ENCODE assay signal across 10 mouse cellular contexts in the genomic region with DNA sequence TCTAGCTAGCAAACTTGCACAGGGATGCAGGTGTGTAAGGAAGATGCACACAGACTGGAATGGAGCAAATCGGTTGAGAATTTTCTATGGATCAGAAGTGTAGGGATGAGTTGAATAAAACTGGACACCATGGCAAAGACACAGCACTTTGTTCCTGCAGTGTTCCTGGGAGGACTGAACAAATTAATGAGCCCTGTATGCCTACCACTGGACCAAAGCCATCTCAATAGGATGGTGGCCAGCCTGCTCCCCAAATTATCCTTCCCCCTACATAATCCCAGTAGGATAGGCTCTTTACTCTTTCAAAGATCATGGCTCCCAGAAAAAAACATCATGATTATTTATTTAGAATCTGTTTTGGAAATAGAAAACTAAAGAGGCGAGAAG.
DNase-seq lines count a peak whose midpoint lies in the region; ATAC-seq and TF ChIP-seq lines count a peak whose summit lies in the region.
"Had no signal": no experiment of that assay in that cellular context is flagged by ENCODE, and none has a peak within 500 bp of the region (broad histone marks: within the 10 kb centered on the region; RNA-seq: fewer than 3 reads in every experiment).

No protein-coding gene starts in this region.

- no peaks in the 10 kb centered on the region for H3K9me3 ChIP-seq in forebrain, embryonic 13.5 days (replicated peaks)
- no peaks in the 10 kb centered on the region for H3K9me3 ChIP-seq in neural tube, embryonic 14.5 days (ENCODE audit: control insufficient read depth, low read length)

- ATAC-seq in forebrain, embryonic 13.5 days: peak; percentile 52
- peak; percentile 38; the same call in 1 of the 2 replicates for ATAC-seq in neural tube, embryonic 14.5 days (ENCODE audit: low read depth)

- H3K4me3 ChIP-seq in layer of hippocampus, adult 2 months: no peak overlapping the region
- H3K4me3 ChIP-seq in forebrain, embryonic 13.5 days: no peak overlapping the region
- H3K4me3 ChIP-seq in neural tube, embryonic 14.5 days (ENCODE audit: low read depth, low read length): no peak overlapping the region

- H3K27me3 ChIP-seq in forebrain, embryonic 13.5 days: no peaks in the 10 kb centered on the region
- H3K27me3 ChIP-seq in neural tube, embryonic 14.5 days (ENCODE audit: control insufficient read depth, insufficient read depth, low read length): no peaks in the 10 kb centered on the region

- H3K4me2 ChIP-seq in forebrain, embryonic 13.5 days: peak overlapping the region; percentile 34
- no peak overlapping the region for H3K4me2 ChIP-seq in neural tube, embryonic 14.5 days (ENCODE audit: low read depth, low read length)

- no peak for TF ChIP-seq CTCF in layer of hippocampus, adult 2 months (conservative IDR thresholded peaks at IDR 0.05)

- no peaks in the 10 kb centered on the region for H3K36me3 ChIP-seq in forebrain, embryonic 13.5 days (ENCODE audit: poor library complexity, severe bottlenecking)
- H3K36me3 ChIP-seq in neural tube, embryonic 14.5 days (ENCODE audit: control insufficient read depth, insufficient read depth, low read length): no peaks in the 10 kb centered on the region

- WGBS in forebrain, embryonic 13.5 days: 40% methylated on average over 2 of the region's 2 CpGs
- 67% methylated on average over 2 of the region's 2 CpGs for WGBS in neural tube, embryonic 14.5 days

- H3K9ac ChIP-seq in forebrain, embryonic 13.5 days: no peak overlapping the region
- H3K9ac ChIP-seq in neural tube, embryonic 14.5 days (replicated peaks; ENCODE audit: low read depth, low read length): no peak overlapping the region
- H3K9ac ChIP-seq: liver, embryonic 14.5 days had no signal

- peak overlapping the region; percentile 62; the same call in 1 of the 2 replicates for H3K27ac ChIP-seq in layer of hippocampus, adult 2 months
- H3K27ac ChIP-seq in forebrain, embryonic 13.5 days: peak overlapping the region; percentile 87
- peak overlapping the region; percentile 58; the same call in 1 of the 2 replicates for H3K27ac ChIP-seq in neural tube, embryonic 14.5 days (ENCODE audit: low read depth, low read length)
- H3K27ac ChIP-seq: liver, embryonic 14.5 days had no signal

- DNase-seq in layer of hippocampus, adult 2 months (ENCODE audit: low spot score in 2 of 2): no peak
- no peak for DNase-seq in layer of hippocampus, adult 9-10 months (ENCODE audit: low spot score)
- peak; percentile 83 for DNase-seq in cerebellum, adult 9-10 months
- no peak for DNase-seq in gastrocnemius, adult 8-10 months (ENCODE audit: low spot score in 2 of 2)
- DNase-seq in thymus, postnatal 36 days: no peak
- DNase-seq: adrenal gland, postnatal 36 days; right cerebral cortex, postnatal 14 days had no signal

- H3K4me1 ChIP-seq in forebrain, embryonic 13.5 days: peaks cover 25% of the 10 kb centered on the region
- peaks cover 2% of the 10 kb centered on the region; the same call in 1 of the 2 replicates for H3K4me1 ChIP-seq in neural tube, embryonic 14.5 days (ENCODE audit: control insufficient read depth, insufficient read depth, low read length)
